Mouse (Mus musculus): ENCODE data around the gene Pdx1. TPM values are rescaled to one million over a fixed set of nuclear protein-coding genes. Genes with fewer than 3 reads are reported as not detected.

Gene Pdx1
- polyA plus RNA-seq, 1 experiment from 2014 or later: not detected

DNA sequence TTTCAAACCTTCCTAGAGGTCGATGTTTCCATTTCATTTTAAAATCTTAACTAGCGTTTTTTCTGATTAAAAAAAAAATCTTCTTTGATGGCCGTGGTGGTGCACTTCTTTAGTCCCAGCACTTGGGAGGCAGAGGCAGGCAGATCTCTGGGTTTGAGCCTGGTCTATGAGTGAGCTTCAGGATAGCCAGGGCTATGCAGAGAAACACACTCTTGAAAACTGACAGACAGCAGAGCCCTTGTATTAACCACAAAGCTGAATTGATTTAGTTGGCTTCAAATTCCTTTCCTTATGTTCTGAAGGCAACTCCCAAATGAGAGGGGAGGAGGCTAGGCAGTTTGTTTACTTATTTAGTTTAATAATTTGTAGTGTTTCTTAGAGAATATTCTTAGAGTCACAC is 6.0 kb downstream of the Pdx1 start:
- Histone ChIP-seq H3K4me3 (ENCODE audit: low read depth, low read length) (no peak overlapping the region), H3K27ac (ENCODE audit: low read depth, low read length) (no peak overlapping the region), H3K9me3 (ENCODE audit: control insufficient read depth, low read length) (no peaks in the 10 kb centered on the region), H3K27me3 (ENCODE audit: control insufficient read depth, insufficient read depth, low read length) (peaks cover 95% of the 10 kb centered on the region), H3K9ac (ENCODE audit: low read length) (no peak overlapping the region), H3K4me1 (replicated peaks; ENCODE audit: control insufficient read depth, insufficient read depth, low read length) (no peaks in the 10 kb centered on the region), H3K36me3 (ENCODE audit: control insufficient read depth, insufficient read depth, low read length) (no peaks in the 10 kb centered on the region), H3K4me2 (ENCODE audit: low read depth, low read length, severe bottlenecking) (no peak overlapping the region)
- no peak for ATAC-seq (replicated peaks; ENCODE audit: low FRiP score)
- 16% methylated on average over 3 of the region's 3 CpGs for WGBS
- no peak for DNase-seq (ENCODE audit: low spot score)

DNA sequence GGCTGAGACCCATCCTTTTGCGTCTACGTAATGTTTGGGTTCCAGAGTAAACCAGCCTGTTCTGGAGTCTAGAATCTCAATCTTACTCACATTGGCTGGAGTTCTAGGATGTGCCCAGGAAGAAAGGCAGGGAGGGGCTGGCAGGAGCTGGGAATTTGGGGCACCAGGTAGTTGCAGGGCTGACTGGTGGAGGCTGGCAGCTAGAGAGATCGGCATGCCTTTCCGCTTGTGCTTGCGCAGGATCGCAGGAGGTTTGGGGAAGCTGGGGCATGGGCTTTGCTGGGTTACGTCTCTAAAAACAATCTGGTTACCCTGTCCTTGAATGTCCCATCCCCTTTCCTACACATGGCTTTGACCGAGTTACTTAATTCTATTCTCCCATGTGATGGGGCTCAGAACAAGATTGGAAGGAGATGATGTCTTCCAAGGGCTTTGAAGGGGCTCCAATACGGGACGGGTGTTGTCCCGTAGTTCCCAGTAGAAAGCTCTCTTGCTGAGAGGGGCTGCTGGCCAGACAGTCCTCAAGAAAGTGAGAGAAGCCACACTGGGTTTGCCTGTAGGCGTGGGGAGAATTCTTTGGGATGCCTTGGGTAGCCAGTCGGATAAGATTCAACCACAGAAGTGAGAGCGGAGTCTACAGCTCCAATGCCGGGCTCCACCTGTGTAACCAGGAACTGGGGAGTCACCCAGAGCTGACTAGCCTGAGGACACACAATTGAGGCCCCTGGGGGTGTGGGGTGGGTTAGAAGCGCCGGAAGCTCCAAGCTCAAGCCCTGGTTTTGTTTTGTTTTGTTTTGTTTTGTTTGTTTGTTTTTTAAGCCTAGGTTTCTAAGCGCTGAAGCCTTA is 7.2 kb downstream of the Pdx1 start:
- H3K9ac ChIP-seq (ENCODE audit: low read length): no peak overlapping the region
- no peaks in the 10 kb centered on the region for H3K36me3 ChIP-seq (ENCODE audit: control insufficient read depth, insufficient read depth, low read length)
- no peaks in the 10 kb centered on the region for H3K9me3 ChIP-seq (ENCODE audit: control insufficient read depth, low read length)
- no peak overlapping the region for H3K27ac ChIP-seq (ENCODE audit: low read depth, low read length)
- H3K4me2 ChIP-seq (ENCODE audit: low read depth, low read length, severe bottlenecking): no peak overlapping the region
- H3K27me3 ChIP-seq (ENCODE audit: control insufficient read depth, insufficient read depth, low read length): peaks cover 91% of the 10 kb centered on the region
- H3K4me1 ChIP-seq (replicated peaks; ENCODE audit: control insufficient read depth, insufficient read depth, low read length): no peaks in the 10 kb centered on the region
- DNase-seq (ENCODE audit: low spot score) (peak; percentile 51), ATAC-seq (replicated peaks; ENCODE audit: low FRiP score) (no peak)
- H3K4me3 ChIP-seq (ENCODE audit: low read depth, low read length): no peak overlapping the region
- WGBS: 1% methylated on average over 18 of the region's 18 CpGs

DNA sequence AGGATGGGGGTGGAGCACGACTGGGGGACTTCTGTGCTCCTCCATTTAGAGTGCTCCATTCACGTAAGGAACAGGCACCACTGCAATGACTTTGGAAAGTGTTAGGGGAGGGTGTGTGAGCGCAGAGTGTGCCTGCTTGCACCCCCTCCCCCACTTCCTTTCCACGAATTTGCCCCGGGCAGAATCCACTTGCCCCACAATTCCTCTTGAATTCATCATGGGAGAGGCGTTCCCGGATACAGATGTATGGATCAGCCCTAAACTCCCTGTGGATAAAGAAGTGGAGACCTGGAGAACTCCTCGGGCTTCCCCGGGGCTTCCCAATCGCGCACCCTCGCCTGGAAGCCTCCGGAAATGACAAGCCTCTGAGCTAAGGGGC is 7.8 kb downstream of the Pdx1 start:
- peaks cover 85% of the 10 kb centered on the region for H3K27me3 ChIP-seq (ENCODE audit: control insufficient read depth, insufficient read depth, low read length)
- 1% methylated on average over 13 of the region's 13 CpGs for WGBS
- H3K4me1 ChIP-seq (replicated peaks; ENCODE audit: control insufficient read depth, insufficient read depth, low read length): no peaks in the 10 kb centered on the region
- H3K4me2 ChIP-seq (ENCODE audit: low read depth, low read length, severe bottlenecking): no peak overlapping the region
- H3K27ac ChIP-seq (ENCODE audit: low read depth, low read length): no peak overlapping the region
- no peak for ATAC-seq (replicated peaks; ENCODE audit: low FRiP score)
- no peak overlapping the region for H3K4me3 ChIP-seq (ENCODE audit: low read depth, low read length)
- H3K36me3 ChIP-seq (ENCODE audit: control insufficient read depth, insufficient read depth, low read length): no peaks in the 10 kb centered on the region
- H3K9me3 ChIP-seq (ENCODE audit: control insufficient read depth, low read length): no peaks in the 10 kb centered on the region
- no peak for DNase-seq (ENCODE audit: low spot score)
- H3K9ac ChIP-seq (ENCODE audit: low read length): no peak overlapping the region

DNA sequence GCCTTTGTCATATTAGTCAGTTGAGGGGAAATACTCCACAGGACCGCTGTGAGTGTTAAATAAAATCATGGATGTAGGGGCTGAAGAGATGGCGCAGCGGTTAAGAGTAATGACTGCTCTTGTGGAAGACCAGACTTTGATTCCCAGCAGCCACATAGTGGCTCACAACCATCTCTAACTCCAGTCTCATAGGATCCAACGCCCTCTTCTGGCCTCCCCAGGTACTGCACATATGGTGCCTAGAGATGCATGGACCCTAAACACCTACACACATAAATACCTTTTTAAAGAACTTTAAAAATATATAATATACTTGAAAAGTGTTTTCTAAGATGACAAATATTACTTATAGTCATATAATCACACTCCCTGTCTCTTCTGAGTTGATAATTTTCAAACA is 14.6 kb downstream of the Pdx1 start:
- H3K9me3 ChIP-seq (ENCODE audit: control insufficient read depth, low read length): no peaks in the 10 kb centered on the region
- H3K36me3 ChIP-seq (ENCODE audit: control insufficient read depth, insufficient read depth, low read length): no peaks in the 10 kb centered on the region
- peaks cover 20% of the 10 kb centered on the region for H3K27me3 ChIP-seq (ENCODE audit: control insufficient read depth, insufficient read depth, low read length)
- H3K4me2 ChIP-seq (ENCODE audit: low read depth, low read length, severe bottlenecking): no peak overlapping the region
- H3K4me1 ChIP-seq (replicated peaks; ENCODE audit: control insufficient read depth, insufficient read depth, low read length): no peaks in the 10 kb centered on the region
- H3K4me3 ChIP-seq (ENCODE audit: low read depth, low read length): no peak overlapping the region
- no peak overlapping the region for H3K9ac ChIP-seq (ENCODE audit: low read length)
- ATAC-seq (replicated peaks; ENCODE audit: low FRiP score) (no peak), DNase-seq (ENCODE audit: low spot score) (no peak)
- no peak overlapping the region for H3K27ac ChIP-seq (ENCODE audit: low read depth, low read length)
- 73% methylated on average over 4 of the region's 4 CpGs for WGBS

DNA sequence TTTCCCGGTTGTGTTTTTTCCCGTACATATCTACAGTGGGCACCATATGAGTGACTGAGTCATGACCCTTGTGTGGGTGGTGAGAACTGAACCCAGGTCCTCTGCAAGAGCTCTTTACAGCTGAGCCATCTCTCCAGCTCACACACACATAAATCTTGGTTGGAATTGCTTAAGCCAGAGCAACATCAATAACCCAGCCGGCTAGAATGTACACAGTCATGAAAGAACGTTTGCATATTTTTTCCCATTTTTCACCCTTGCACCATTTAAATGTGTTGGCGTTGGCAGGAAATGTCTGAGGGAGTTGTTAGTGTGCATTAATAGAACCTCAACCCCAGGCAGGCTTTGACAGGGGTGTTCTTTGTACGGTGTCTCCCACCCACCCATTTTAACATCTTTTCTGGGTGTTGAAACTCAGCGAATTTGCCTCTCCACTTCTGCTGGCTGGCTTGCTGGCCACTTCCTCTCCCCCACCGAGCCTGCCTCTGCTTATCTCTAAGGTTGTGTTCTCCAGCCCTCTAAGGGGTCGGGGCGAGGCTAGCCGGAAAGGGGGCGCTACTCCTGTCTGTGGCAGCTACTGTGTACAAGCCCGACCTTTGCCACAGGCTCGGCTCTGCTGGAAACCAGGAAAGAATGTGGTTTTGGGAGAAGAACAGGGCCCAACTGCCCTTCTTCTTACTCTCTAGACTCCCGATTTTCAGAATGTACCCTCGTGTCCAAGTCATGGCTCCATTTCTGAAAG is 22.2 kb downstream of the Pdx1 start:
- DNase-seq (ENCODE audit: low spot score): no peak
- H3K27me3 ChIP-seq (ENCODE audit: control insufficient read depth, insufficient read depth, low read length): peaks cover 39% of the 10 kb centered on the region

DNA sequence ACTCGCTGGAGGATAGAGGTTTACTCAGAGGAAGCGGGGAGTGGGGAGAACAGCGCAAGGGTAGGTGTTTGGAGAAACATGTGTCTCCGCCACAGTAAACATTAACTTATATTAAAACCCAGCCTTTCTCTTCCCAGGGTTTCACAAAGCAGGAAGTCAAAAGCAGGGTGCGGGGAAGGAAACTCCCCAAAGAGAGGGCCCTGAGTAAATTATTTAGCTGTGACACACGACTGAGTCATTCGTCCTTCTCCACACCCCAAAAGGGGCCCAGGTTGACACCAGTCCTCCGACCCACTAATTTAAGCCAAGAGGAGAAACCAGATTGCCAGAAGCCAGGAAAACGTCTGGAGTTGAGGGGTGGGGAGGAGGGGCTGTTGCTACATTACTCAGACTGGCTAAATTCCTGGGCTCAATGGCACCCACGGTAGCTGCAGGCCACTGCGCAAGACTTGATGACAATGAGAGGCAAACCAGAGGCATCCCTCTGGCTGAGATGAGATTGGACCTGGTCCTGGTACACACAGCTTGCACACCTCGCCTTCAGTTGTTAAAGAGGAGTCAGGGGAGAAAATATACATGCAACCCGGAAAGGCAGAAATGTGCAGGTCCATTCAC is 22.9 kb downstream of the Pdx1 start:
- no peak overlapping the region for H3K27ac ChIP-seq (ENCODE audit: low read depth, low read length)

More for the DNA sequence above, 22.2 kb downstream of the Pdx1 start:
- Histone ChIP-seq H3K27ac (ENCODE audit: low read depth, low read length) (no peak overlapping the region), H3K4me2 (ENCODE audit: low read depth, low read length, severe bottlenecking) (no peak overlapping the region), H3K9ac (ENCODE audit: low read length) (no peak overlapping the region), H3K9me3 (ENCODE audit: control insufficient read depth, low read length) (no peaks in the 10 kb centered on the region), H3K4me3 (ENCODE audit: low read depth, low read length) (no peak overlapping the region), H3K4me1 (replicated peaks; ENCODE audit: control insufficient read depth, insufficient read depth, low read length) (no peaks in the 10 kb centered on the region), H3K36me3 (ENCODE audit: control insufficient read depth, insufficient read depth, low read length) (no peaks in the 10 kb centered on the region)
- WGBS: 39% methylated on average over 16 of the region's 16 CpGs
- no peak for ATAC-seq (replicated peaks; ENCODE audit: low FRiP score)

DNA sequence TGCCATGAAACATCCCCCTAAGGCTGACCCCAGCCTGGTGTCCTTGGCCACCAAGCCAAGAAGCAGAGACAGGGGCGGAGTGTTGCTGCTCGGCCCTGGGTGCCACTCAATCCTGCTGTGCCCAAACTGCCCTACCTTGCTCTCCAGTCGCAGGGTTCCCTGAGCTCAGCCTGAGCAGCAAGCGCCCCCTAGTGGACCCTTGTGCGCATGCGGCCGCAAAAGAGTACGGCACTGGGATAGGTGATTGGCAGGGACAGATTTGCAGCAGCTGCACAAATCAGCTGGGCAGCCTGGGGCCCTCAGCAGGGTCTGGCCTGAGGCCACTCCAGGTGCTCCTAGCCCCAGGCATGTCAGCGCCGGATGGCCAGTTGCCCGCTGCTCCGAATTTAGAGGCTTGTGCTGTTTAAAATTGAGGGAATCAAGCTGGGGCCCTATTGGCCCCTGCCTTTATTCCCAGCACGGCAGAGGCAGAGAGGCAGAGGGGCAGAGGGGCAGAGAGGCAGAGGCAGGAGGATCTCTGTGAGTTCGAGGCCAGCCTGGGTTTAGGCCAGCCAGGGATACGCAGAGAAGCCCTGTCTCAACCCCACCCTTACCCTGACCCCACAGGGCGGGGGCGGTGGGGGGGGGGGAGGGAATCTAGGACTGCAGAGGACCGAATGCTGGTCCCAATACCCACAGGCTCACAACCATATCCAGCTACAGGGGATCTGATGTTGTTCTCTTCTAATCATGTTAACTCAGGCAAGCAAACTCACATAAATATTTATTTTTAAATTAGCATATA is 23.6 kb downstream of the Pdx1 start:
- WGBS: 20% methylated on average over 18 of the region's 18 CpGs
- H3K4me1 ChIP-seq (replicated peaks; ENCODE audit: control insufficient read depth, insufficient read depth, low read length): no peaks in the 10 kb centered on the region

More for the DNA sequence above, 22.9 kb downstream of the Pdx1 start:
- 49% methylated on average over 13 of the region's 13 CpGs for WGBS
- Histone ChIP-seq H3K27me3 (ENCODE audit: control insufficient read depth, insufficient read depth, low read length) (peaks cover 43% of the 10 kb centered on the region), H3K4me3 (ENCODE audit: low read depth, low read length) (no peak overlapping the region), H3K9me3 (ENCODE audit: control insufficient read depth, low read length) (no peaks in the 10 kb centered on the region), H3K36me3 (ENCODE audit: control insufficient read depth, insufficient read depth, low read length) (no peaks in the 10 kb centered on the region), H3K4me2 (ENCODE audit: low read depth, low read length, severe bottlenecking) (no peak overlapping the region), H3K9ac (ENCODE audit: low read length) (no peak overlapping the region), H3K4me1 (replicated peaks; ENCODE audit: control insufficient read depth, insufficient read depth, low read length) (no peaks in the 10 kb centered on the region)
- ATAC-seq (replicated peaks; ENCODE audit: low FRiP score) (no peak), DNase-seq (ENCODE audit: low spot score) (no peak)

DNA sequence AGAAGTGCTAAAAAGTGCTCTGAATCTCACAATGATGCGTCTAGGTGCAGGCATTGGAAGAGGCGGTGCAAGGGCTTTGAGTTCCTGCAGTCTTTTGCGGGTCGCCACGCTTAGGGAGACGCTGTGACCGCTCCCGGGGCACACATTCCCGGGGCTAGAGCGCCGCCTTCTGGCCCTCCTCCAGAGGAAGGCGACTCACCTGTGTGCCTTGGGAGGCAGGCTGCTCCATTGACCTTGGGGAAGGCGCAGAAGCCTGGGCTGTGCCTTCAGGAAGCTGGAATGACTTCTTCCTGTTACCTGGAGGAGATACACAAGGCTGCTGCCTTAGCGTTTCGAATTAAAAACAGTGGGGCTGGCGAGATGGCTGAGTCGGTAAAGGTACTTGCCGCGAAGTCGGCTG is 24.4 kb downstream of the Pdx1 start:
- WGBS: 12% methylated on average over 20 of the region's 20 CpGs

More for the DNA sequence above, 23.6 kb downstream of the Pdx1 start:
- ATAC-seq (replicated peaks; ENCODE audit: low FRiP score) (peak; percentile 84), DNase-seq (ENCODE audit: low spot score) (peak; percentile 93)
- Histone ChIP-seq H3K27ac (ENCODE audit: low read depth, low read length) (no peak overlapping the region), H3K9me3 (ENCODE audit: control insufficient read depth, low read length) (no peaks in the 10 kb centered on the region), H3K4me2 (ENCODE audit: low read depth, low read length, severe bottlenecking) (no peak overlapping the region), H3K27me3 (ENCODE audit: control insufficient read depth, insufficient read depth, low read length) (peaks cover 50% of the 10 kb centered on the region), H3K9ac (ENCODE audit: low read length) (no peak overlapping the region), H3K4me3 (ENCODE audit: low read depth, low read length) (no peak overlapping the region), H3K36me3 (ENCODE audit: control insufficient read depth, insufficient read depth, low read length) (no peaks in the 10 kb centered on the region)

More for the DNA sequence above, 24.4 kb downstream of the Pdx1 start:
- Histone ChIP-seq H3K27me3 (ENCODE audit: control insufficient read depth, insufficient read depth, low read length) (peaks cover 57% of the 10 kb centered on the region), H3K4me2 (ENCODE audit: low read depth, low read length, severe bottlenecking) (no peak overlapping the region), H3K9ac (ENCODE audit: low read length) (no peak overlapping the region), H3K27ac (ENCODE audit: low read depth, low read length) (no peak overlapping the region), H3K4me1 (replicated peaks; ENCODE audit: control insufficient read depth, insufficient read depth, low read length) (no peaks in the 10 kb centered on the region), H3K36me3 (ENCODE audit: control insufficient read depth, insufficient read depth, low read length) (no peaks in the 10 kb centered on the region), H3K9me3 (ENCODE audit: control insufficient read depth, low read length) (no peaks in the 10 kb centered on the region), H3K4me3 (ENCODE audit: low read depth, low read length) (no peak overlapping the region)
- no peak for ATAC-seq (replicated peaks; ENCODE audit: low FRiP score)
- peak; percentile 80 for DNase-seq (ENCODE audit: low spot score)
